Mouse (Mus musculus) gastrocnemius, adult 2 months (tissue): ENCODE measurements at regions not wholly inside any gene's neighbourhood (a gene's known extent, or its start where the extent isn't known, plus 50 kb on each side); places are given as distances from the start of the nearest gene placed in this dataset.
A peak's percentile ranks its signal among the peaks of the same experiment; 100 is the strongest.
"Not testable (repeated sequence)": the region's sequence is repeated elsewhere in the genome, so short reads cannot be mapped to it uniquely, and the experiment has no call there.

Source experiments
- DNase-seq: peaks from one replicate; pipeline ENCODE4 v3.0.0; 2022
- H3K27ac ChIP-seq: fragments of 200-600 bp; 2 replicates; pipeline ENCODE4 v1.8.1; 2022; ENCODE audit warnings: mild to moderate bottlenecking
- H3K4me3 ChIP-seq: fragments of 200-600 bp; 2 replicates; pipeline ENCODE4 v1.8.1; 2022; ENCODE audit warnings: mild to moderate bottlenecking, moderate library complexity
- CTCF ChIP-seq: fragments of 200-600 bp; IDR thresholded peaks from 2 replicates; pipeline ENCODE4 v1.8.1; 2022; ENCODE audit warnings: antibody characterized with exemption, mild to moderate bottlenecking, moderate library complexity
- intact Hi-C: fragments of 180-260 bp; cut with DNase I; formaldehyde crosslinking; loops from one replicate; pipeline ENCODE4 v1.15.1; 2025

GRCm38 (mm10) chr12:8447612-8448011 is 52.2 kb downstream of the Rhob start:
- intact Hi-C loops = loop anchor here (5.0 kb wide), 1 partner anchor 55 kb away; no protein-coding TSS in a partner anchor
- TF ChIP-seq CTCF = no peak
- no peak for DNase-seq
- Histone ChIP-seq H3K27ac (peak overlapping the region; percentile 87; the same call in 1 of the 2 replicates), H3K4me3 (no peak overlapping the region)

GRCm38 (mm10) chr12:8447025-8447424 is 52.8 kb downstream of the Rhob start:
- no peak for TF ChIP-seq CTCF
- intact Hi-C loops = loop anchor here (5.0 kb wide), 1 partner anchor 55 kb away; no protein-coding TSS in a partner anchor
- peak overlapping the region; percentile 87 for H3K27ac ChIP-seq

GRCm38 (mm10) chr12:8444975-8445853 is 54.6 kb downstream of the Rhob start:
- DNase-seq = peak; percentile 89
- peak overlapping the region; percentile 48 for H3K4me3 ChIP-seq
- peak overlapping the region; percentile 87 for H3K27ac ChIP-seq
- intact Hi-C loops = loop anchor here (2.0 to 5.0 kb wide), 3 partner anchors 53 to 118 kb away; partner anchors contain the start of gene Rhob
- TF ChIP-seq CTCF = no peak

More at GRCm38 (mm10) chr12:8447025-8447424, 52.8 kb downstream of the Rhob start:
- DNase-seq = no peak
- no peak overlapping the region for H3K4me3 ChIP-seq

- peak overlapping the region; percentile 87 for H3K27ac ChIP-seq
- no peak for DNase-seq
- no peak for TF ChIP-seq CTCF
- intact Hi-C loops = loop anchor here (2.0 kb wide), 2 partner anchors 57 to 117 kb away; partner anchors contain the start of gene Rhob
- no peak overlapping the region for H3K4me3 ChIP-seq
Observed at GRCm38 (mm10) chr12:8443917-8444453, 55.8 kb downstream of the Rhob start.

GRCm38 (mm10) chr12:8443253-8443661 is 56.6 kb downstream of the Rhob start:
- no peak for TF ChIP-seq CTCF
- intact Hi-C loops = no loop called here
- no peak for DNase-seq
- Histone ChIP-seq H3K27ac (peak overlapping the region; percentile 87), H3K4me3 (no peak overlapping the region)

- intact Hi-C loops = no loop called here
- H3K27ac ChIP-seq = peak overlapping the region; percentile 28
- no peak for TF ChIP-seq CTCF
- no peak for DNase-seq
- H3K4me3 ChIP-seq = no peak overlapping the region
Observed at GRCm38 (mm10) chr12:8441275-8441674, 58.5 kb downstream of the Rhob start.

GRCm38 (mm10) chr12:8440373-8440772 is 59.4 kb downstream of the Rhob start:
- no peak for TF ChIP-seq CTCF
- Histone ChIP-seq H3K4me3 (no peak overlapping the region), H3K27ac (peak overlapping the region; percentile 28)
- DNase-seq = no peak
- intact Hi-C loops = no loop called here

GRCm38 (mm10) chr12:8439957-8440356 is 59.9 kb downstream of the Rhob start:
- no peak for DNase-seq
- no peak for TF ChIP-seq CTCF
- no peak overlapping the region for H3K4me3 ChIP-seq
- peak overlapping the region; percentile 28 for H3K27ac ChIP-seq
- intact Hi-C loops = no loop called here

GRCm38 (mm10) chr12:8439486-8439885 is 60.3 kb downstream of the Rhob start:
- no peak for TF ChIP-seq CTCF
- intact Hi-C loops = no loop called here
- no peak for DNase-seq
- Histone ChIP-seq H3K27ac (no peak overlapping the region), H3K4me3 (no peak overlapping the region)

GRCm38 (mm10) chr12:8438638-8439037 is 61.2 kb downstream of the Rhob start:
- no peak overlapping the region for H3K27ac ChIP-seq
- TF ChIP-seq CTCF = no peak
- no peak overlapping the region for H3K4me3 ChIP-seq
- intact Hi-C loops = no loop called here
- DNase-seq = no peak

GRCm38 (mm10) chr12:8436976-8437580 is 62.7 kb downstream of the Rhob start:
- intact Hi-C loops = no loop called here
- Histone ChIP-seq H3K4me3 (no peak overlapping the region), H3K27ac (peak overlapping the region; percentile 68)
- no peak for DNase-seq
- no peak for TF ChIP-seq CTCF

GRCm38 (mm10) chr12:8436553-8436952 is 63.3 kb downstream of the Rhob start:
- H3K27ac ChIP-seq = peak overlapping the region; percentile 68
- H3K4me3 ChIP-seq = no peak overlapping the region
- DNase-seq = peak; percentile 62
- TF ChIP-seq CTCF = no peak
- intact Hi-C loops = no loop called here

GRCm38 (mm10) chr12:8435651-8436348 is 64.0 kb downstream of the Rhob start:
- peak; percentile 62 for DNase-seq
- intact Hi-C loops, H3K4me3 ChIP-seq: not testable (repeated sequence)
- peak overlapping the region; percentile 68 for H3K27ac ChIP-seq
